Mouse (Mus musculus) intestine, embryonic 16.5 days (tissue): ENCODE data around the gene Tmem159. TPM values are rescaled to one million over a fixed set of nuclear protein-coding genes. Genes with fewer than 3 reads are reported as not detected.

Source experiments
- ATAC-seq: fragments of 200-750 bp; cut with Nextera tagmentation; 2 replicates; pipeline ENCODE4 v1.8.0; 2017; ENCODE audit warnings: moderate TSS enrichment, moderate library complexity
- H3K27ac ChIP-seq: fragments of 300-500 bp; sonication (generic); 2 replicates; pipeline ENCODE4 v1.5.1; 2014; ENCODE audit warnings: mild to moderate bottlenecking, low read length
- H3K27me3 ChIP-seq: fragments of 300-500 bp; sonication (generic); replicated peaks from 2 replicates; pipeline ENCODE4 v1.6.1; 2014; ENCODE audit warnings: low read length, control low read depth, mixed read lengths; ENCODE audit not compliant: control insufficient read depth, insufficient read depth
- H3K36me3 ChIP-seq: fragments of 300-500 bp; sonication (generic); 2 replicates; pipeline ENCODE4 v1.6.1; 2014; ENCODE audit warnings: low read length, control low read depth; ENCODE audit not compliant: control insufficient read depth, insufficient read depth
- H3K4me1 ChIP-seq: fragments of 300-500 bp; sonication (generic); 2 replicates; pipeline ENCODE4 v1.6.1; 2014; ENCODE audit warnings: low read length, control low read depth, mixed read lengths; ENCODE audit not compliant: control insufficient read depth, insufficient read depth
- H3K4me2 ChIP-seq: fragments of 300-500 bp; sonication (generic); 2 replicates; pipeline ENCODE4 v1.6.1; 2014; ENCODE audit warnings: low read depth, low read length, control low read depth
- H3K4me3 ChIP-seq: fragments of 300-500 bp; sonication (generic); 2 replicates; pipeline ENCODE4 v1.5.1; 2014; ENCODE audit warnings: mild to moderate bottlenecking, low read length
- H3K9ac ChIP-seq: fragments of 300-500 bp; sonication (generic); 2 replicates; pipeline ENCODE4 v1.6.1; 2014; ENCODE audit warnings: low read depth, low read length
- H3K9me3 ChIP-seq: fragments of 300-500 bp; sonication (generic); 2 replicates; pipeline ENCODE4 v1.6.1; 2016; ENCODE audit warnings: low read length, control low read depth; ENCODE audit not compliant: control insufficient read depth
- WGBS: fragments of 180-500 bp; shearing (Covaris S2); extraction: QIAGEN DNeasy Blood & Tissue Kit; methylation state at CpG from one replicate; pipeline ENCODE4 v1.1.7; 2014; 5-methylcytosine and 5-hydroxymethylcytosine counted together
- polyA plus RNA-seq: library from polyadenylated mRNA; unstranded; fragments of >200 nt; fragmentation: Nextera tagmentation; extraction: Ambion mirVana; gene quantifications from 2 replicates; pipeline ENCODE4 v1.2.1, GENCODE M21; 2015

Tmem159 gene
- polyA plus RNA-seq: 25.3 and 28.1 TPM in 2 replicates

GRCm38 (mm10) chr7:120102164-120102972, at the start of gene Tmem159:
Tmem159 (plus strand) TSS chr7:120102353.
- Histone ChIP-seq H3K4me1 (peaks cover 6% of the 10 kb centered on the region; the same call in 1 of the 2 replicates), H3K27ac (peak within 1 kb of the TSS; percentile 67), H3K9me3 (no peaks in the 10 kb centered on the region), H3K27me3 (no peaks in the 10 kb centered on the region), H3K4me2 (peak within 1 kb of the TSS; percentile 89), H3K36me3 (no peaks in the 10 kb centered on the region), H3K4me3 (peak within 1 kb of the TSS; percentile 66), H3K9ac (peak within 1 kb of the TSS; percentile 76)
- under 1% methylated on average over 42 of the region's 42 CpGs for WGBS
- ATAC-seq: peak; percentile 97

- WGBS: 52% methylated on average over 2 of the region's 2 CpGs
- ATAC-seq: no peak
Measured at GRCm38 (mm10) chr7:120054016-120054415, 48.1 kb upstream of the Tmem159 start.

GRCm38 (mm10) chr7:120055479-120055878, 46.7 kb upstream of the Tmem159 start:
- no peaks in the 10 kb centered on the region for H3K9me3 ChIP-seq
- H3K36me3 ChIP-seq: no peaks in the 10 kb centered on the region
- WGBS: 75% methylated on average over 3 of the region's 3 CpGs
- H3K9ac ChIP-seq: no peak overlapping the region
- ATAC-seq: no peak
- H3K4me2 ChIP-seq: no peak overlapping the region
- no peak overlapping the region for H3K27ac ChIP-seq
- no peak overlapping the region for H3K4me3 ChIP-seq
- no peaks in the 10 kb centered on the region for H3K4me1 ChIP-seq
- no peaks in the 10 kb centered on the region for H3K27me3 ChIP-seq

More at GRCm38 (mm10) chr7:120054016-120054415, 48.1 kb upstream of the Tmem159 start:
- no peak overlapping the region for H3K27ac ChIP-seq
- H3K9ac ChIP-seq: no peak overlapping the region
- H3K27me3 ChIP-seq: no peaks in the 10 kb centered on the region
- H3K4me2 ChIP-seq: no peak overlapping the region
- no peaks in the 10 kb centered on the region for H3K36me3 ChIP-seq
- H3K4me1 ChIP-seq: no peaks in the 10 kb centered on the region
- no peaks in the 10 kb centered on the region for H3K9me3 ChIP-seq
- H3K4me3 ChIP-seq: no peak overlapping the region

- H3K4me1 ChIP-seq: no peaks in the 10 kb centered on the region
- H3K9ac ChIP-seq: no peak overlapping the region
- no peaks in the 10 kb centered on the region for H3K9me3 ChIP-seq
- H3K4me3 ChIP-seq: no peak overlapping the region
- no peaks in the 10 kb centered on the region for H3K36me3 ChIP-seq
- WGBS: 69% methylated on average over 1 of the region's 1 CpGs
- no peaks in the 10 kb centered on the region for H3K27me3 ChIP-seq
- no peak overlapping the region for H3K27ac ChIP-seq
- H3K4me2 ChIP-seq: no peak overlapping the region
- ATAC-seq: no peak
Measured at GRCm38 (mm10) chr7:120064045-120064444, 38.1 kb upstream of the Tmem159 start.

- Histone ChIP-seq H3K4me3 (no peak overlapping the region), H3K4me2 (no peak overlapping the region), H3K9ac (no peak overlapping the region), H3K27ac (no peak overlapping the region), H3K36me3 (no peaks in the 10 kb centered on the region), H3K27me3 (no peaks in the 10 kb centered on the region), H3K4me1 (no peaks in the 10 kb centered on the region), H3K9me3 (no peaks in the 10 kb centered on the region)
- ATAC-seq: no peak
- WGBS: 78% methylated on average over 3 of the region's 3 CpGs
Measured at GRCm38 (mm10) chr7:120068114-120068513, 34.0 kb upstream of the Tmem159 start.

GRCm38 (mm10) chr7:120069164-120069563, 33.0 kb upstream of the Tmem159 start:
- 27% methylated on average over 3 of the region's 3 CpGs for WGBS
- Histone ChIP-seq H3K9ac (no peak overlapping the region), H3K27me3 (no peaks in the 10 kb centered on the region), H3K9me3 (no peaks in the 10 kb centered on the region), H3K4me1 (no peaks in the 10 kb centered on the region), H3K27ac (no peak overlapping the region), H3K4me2 (no peak overlapping the region), H3K36me3 (no peaks in the 10 kb centered on the region), H3K4me3 (no peak overlapping the region)
- ATAC-seq: no peak

- Histone ChIP-seq H3K27ac (no peak overlapping the region), H3K36me3 (no peaks in the 10 kb centered on the region), H3K27me3 (no peaks in the 10 kb centered on the region), H3K4me1 (no peaks in the 10 kb centered on the region), H3K9me3 (no peaks in the 10 kb centered on the region), H3K4me3 (no peak overlapping the region), H3K4me2 (no peak overlapping the region), H3K9ac (no peak overlapping the region)
- 59% methylated on average over 3 of the region's 3 CpGs for WGBS
- no peak for ATAC-seq
Measured at GRCm38 (mm10) chr7:120080177-120080576, 22.0 kb upstream of the Tmem159 start.

- H3K4me3 ChIP-seq: no peak overlapping the region
- no peaks in the 10 kb centered on the region for H3K27me3 ChIP-seq
- no peak overlapping the region for H3K4me2 ChIP-seq
- H3K9me3 ChIP-seq: no peaks in the 10 kb centered on the region
- WGBS: 54% methylated on average over 5 of the region's 5 CpGs
- no peak for ATAC-seq
- H3K4me1 ChIP-seq: no peaks in the 10 kb centered on the region
- H3K27ac ChIP-seq: no peak overlapping the region
- H3K36me3 ChIP-seq: no peaks in the 10 kb centered on the region
- no peak overlapping the region for H3K9ac ChIP-seq
Measured at GRCm38 (mm10) chr7:120093033-120093432, 9.1 kb upstream of the Tmem159 start.

GRCm38 (mm10) chr7:120094216-120094615, 7.9 kb upstream of the Tmem159 start:
- Histone ChIP-seq H3K36me3 (no peaks in the 10 kb centered on the region), H3K27me3 (no peaks in the 10 kb centered on the region), H3K9me3 (no peaks in the 10 kb centered on the region), H3K27ac (no peak overlapping the region), H3K4me3 (no peak overlapping the region), H3K4me1 (no peaks in the 10 kb centered on the region), H3K9ac (no peak overlapping the region), H3K4me2 (no peak overlapping the region)
- no peak for ATAC-seq
- WGBS: 75% methylated on average over 3 of the region's 3 CpGs
